Mouse (Mus musculus): ENCODE measurements at regions not wholly inside any gene's neighbourhood (a gene's known extent, or its start where the extent isn't known, plus 50 kb on each side); places are given as distances from the start of the nearest gene placed in this dataset.

- TF ChIP-seq POLR2A (IDR thresholded peaks at IDR 0.05; ENCODE audit: insufficient read length, low read depth), result no peak
- no peak for TF ChIP-seq USF1 (IDR thresholded peaks at IDR 0.05; ENCODE audit: low read depth)
- TF ChIP-seq TCF12 (IDR thresholded peaks at IDR 0.05; ENCODE audit: insufficient read depth, poor library complexity, severe bottlenecking), result no peak
- TF ChIP-seq TCF3 (IDR thresholded peaks at IDR 0.05; ENCODE audit: insufficient read length, low read depth), result no peak
- TF ChIP-seq MAX (IDR thresholded peaks at IDR 0.05; ENCODE audit: low read depth), result no peak
- TF ChIP-seq MYOD1 (IDR thresholded peaks at IDR 0.05; ENCODE audit: control insufficient read depth in 1 of 3, insufficient read length in 2 of 3, low read depth in 2 of 3), result no peak
- no peak for TF ChIP-seq E2F4 (IDR thresholded peaks at IDR 0.05; ENCODE audit: insufficient read depth)
- no peak for TF ChIP-seq CEBPB (IDR thresholded peaks at IDR 0.05; ENCODE audit: insufficient read depth, poor library complexity, severe bottlenecking)
- TF ChIP-seq POLR2AphosphoS2 (IDR thresholded peaks at IDR 0.05; ENCODE audit: insufficient read length, low read depth), result no peak
- no peak for TF ChIP-seq MYOG (IDR thresholded peaks at IDR 0.05; ENCODE audit: control insufficient read depth in 1 of 3, insufficient read depth in 1 of 3, insufficient read length in 2 of 3, low read depth in 2 of 3)
- no peak for TF ChIP-seq SRF (IDR thresholded peaks at IDR 0.05; ENCODE audit: control insufficient read depth, insufficient read length, low read depth)
- no peak for TF ChIP-seq REST (IDR thresholded peaks at IDR 0.05; ENCODE audit: insufficient read depth, insufficient read length)
Observed at GRCm38 (mm10) chr15:68451971-68452370, 1951.3 kb upstream of the Lrrc6 start.
